Mouse (Mus musculus) lung, adult 18-20 months (tissue): ENCODE measurements around the gene Tjp2.
"Not testable (repeated sequence)": the region's sequence is repeated elsewhere in the genome, so short reads cannot be mapped to it uniquely, and the experiment has no call there.

Source experiments
- DNase-seq, 2 experiments: peaks; one replicate each; pipeline ENCODE4 v3.0.0; 2022; ENCODE audit warnings: mixed read lengths in 2 of 2

Gene Tjp2

GRCm38 (mm10) chr19:24224500-24225304 lies at the start of gene Tjp2:
Gene Tjp2, minus strand, starts transcription at chr19:24225030.
- peak; percentile 89 to 93 for DNase-seq

DNA sequence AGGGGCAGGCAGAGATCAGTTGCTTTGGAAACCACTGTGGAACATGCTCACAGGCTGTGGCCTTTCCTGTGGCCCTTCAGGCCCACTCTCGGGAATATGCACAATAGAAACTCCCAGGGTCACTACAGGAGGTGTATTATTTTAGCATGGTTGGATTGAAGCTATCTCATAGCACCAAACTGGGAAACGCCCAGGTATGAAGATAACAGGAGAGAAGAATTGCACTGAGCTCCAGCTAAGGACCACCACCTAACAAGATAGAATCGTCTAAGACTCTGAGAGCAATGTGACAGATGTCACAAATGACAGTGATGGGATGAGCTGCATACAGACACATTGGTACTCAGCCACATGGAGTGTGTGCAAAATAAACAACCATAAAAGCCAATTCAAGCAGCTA lies 49.5 kb upstream of the Tjp2 start:
- DNase-seq = no peak

GRCm38 (mm10) chr19:24271746-24272426 lies 47.1 kb upstream of the Tjp2 start:
- DNase-seq = peak; percentile 83 to 86

DNA sequence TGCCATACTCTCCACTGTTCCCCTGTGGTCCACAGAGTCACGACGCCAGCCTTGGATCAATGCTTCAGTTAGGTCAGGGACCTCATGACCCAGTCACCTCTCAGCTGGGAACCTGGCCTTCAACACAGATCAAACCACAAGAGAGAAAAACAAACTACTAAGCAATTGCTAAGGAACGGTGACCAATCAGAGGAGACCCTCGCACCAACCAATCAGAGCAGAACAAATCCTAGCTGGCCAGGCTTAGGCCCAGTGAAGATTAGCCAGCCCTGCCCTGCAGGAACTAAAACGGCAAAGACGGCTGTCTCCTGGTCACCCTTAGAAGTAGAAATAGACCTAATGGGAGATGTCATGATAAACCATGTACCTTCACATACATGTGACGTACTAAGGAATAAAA lies 46.5 kb upstream of the Tjp2 start:
- peak; percentile 45 to 66 for DNase-seq

DNA sequence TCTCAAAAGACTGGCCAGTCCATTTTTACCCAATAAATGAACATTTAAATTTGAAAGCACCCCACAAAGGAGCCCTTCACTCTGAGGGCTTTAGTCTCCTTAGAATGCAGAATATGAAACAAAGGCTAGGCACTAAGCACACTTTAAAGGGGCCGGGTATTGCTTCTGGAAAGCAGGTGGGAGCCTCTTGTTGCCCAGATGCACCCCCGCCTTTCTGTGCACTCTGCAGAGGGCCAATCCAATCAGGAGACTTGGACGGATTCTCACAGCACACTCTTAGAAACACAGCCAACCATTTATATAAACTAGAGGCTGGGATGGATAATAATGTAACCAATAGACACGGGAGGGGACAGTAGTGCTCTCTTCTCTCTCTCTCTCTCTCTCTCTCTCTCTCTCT lies 43.7 kb upstream of the Tjp2 start:
- DNase-seq = no peak

- no peak for DNase-seq
These were observed 41.4 kb upstream of the Tjp2 start for GRCm38 (mm10) chr19:24266046-24266830.

GRCm38 (mm10) chr19:24264991-24265390 lies 40.2 kb upstream of the Tjp2 start:
- peak; percentile 84 to 89 for DNase-seq

GRCm38 (mm10) chr19:24262736-24263135 lies 37.9 kb upstream of the Tjp2 start:
- no peak for DNase-seq

DNA sequence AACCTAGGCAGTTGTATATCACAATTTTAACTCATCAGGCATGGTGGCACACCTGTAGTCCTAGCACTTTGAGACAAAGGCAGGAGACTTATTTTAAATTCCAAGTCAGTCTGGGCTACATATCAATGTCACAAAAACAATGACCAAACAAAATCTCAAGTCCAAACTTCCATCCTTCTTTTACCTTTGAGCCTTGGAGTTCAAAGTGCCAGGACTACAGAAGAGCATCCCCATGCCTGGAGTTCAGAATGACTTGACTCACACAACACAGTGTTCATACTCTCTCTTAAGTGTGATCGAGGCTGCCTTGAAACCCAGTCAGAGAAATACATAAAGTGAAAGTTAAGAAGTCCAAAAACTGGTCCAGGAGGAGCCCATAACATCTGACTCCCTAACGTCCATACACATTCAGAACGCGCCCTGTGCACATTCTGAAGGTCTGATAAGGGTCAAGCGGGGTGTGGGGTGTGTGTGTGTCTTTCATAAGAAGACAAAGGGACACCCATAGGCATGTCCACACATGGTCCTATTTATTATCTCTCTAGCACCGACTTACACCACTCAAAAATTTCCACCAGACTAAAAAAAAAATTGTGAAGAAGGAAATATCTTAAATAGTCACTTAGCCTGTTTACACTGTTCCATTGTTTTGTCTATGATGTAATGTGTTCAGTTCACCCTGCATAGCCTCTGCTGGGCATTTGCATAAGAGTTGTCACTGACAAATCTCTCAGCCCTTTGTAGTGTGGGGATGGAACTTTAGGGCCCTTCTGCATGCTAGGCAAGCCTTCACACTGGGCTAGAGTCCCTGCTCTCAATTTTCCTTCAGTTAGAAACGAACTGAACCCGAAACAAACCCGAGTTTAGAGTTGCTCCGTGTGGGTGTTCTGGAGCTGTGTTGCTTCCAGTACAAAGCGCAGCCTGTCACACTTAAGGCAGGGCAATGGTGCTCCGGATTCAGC lies 34.8 kb upstream of the Tjp2 start:
- peak in 1 of 2 experiments; percentile 55 for DNase-seq

- peak; percentile 36 to 74 for DNase-seq
These were observed 33.5 kb upstream of the Tjp2 start for GRCm38 (mm10) chr19:24258368-24258767.

DNA sequence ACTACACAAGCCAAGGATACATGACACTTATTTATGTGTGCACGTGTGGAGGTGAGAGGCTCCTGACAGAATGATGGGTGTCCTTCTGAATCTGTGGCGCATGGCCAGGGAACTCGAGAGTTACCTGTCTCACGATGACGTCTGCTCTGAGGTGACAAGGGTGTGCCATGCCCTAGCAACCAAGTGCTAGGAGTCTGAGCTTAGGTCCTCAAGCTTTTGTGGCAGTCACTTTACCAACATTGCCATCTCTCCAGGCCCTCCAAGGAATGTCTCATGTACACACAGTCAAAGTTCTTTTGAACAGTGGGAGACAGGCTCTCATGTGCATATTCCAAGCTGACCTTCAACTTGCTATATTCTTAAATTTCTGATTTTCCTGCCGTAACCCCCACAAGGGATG lies 33.1 kb upstream of the Tjp2 start:
- DNase-seq = peak in 1 of 2 experiments; percentile 38

DNA sequence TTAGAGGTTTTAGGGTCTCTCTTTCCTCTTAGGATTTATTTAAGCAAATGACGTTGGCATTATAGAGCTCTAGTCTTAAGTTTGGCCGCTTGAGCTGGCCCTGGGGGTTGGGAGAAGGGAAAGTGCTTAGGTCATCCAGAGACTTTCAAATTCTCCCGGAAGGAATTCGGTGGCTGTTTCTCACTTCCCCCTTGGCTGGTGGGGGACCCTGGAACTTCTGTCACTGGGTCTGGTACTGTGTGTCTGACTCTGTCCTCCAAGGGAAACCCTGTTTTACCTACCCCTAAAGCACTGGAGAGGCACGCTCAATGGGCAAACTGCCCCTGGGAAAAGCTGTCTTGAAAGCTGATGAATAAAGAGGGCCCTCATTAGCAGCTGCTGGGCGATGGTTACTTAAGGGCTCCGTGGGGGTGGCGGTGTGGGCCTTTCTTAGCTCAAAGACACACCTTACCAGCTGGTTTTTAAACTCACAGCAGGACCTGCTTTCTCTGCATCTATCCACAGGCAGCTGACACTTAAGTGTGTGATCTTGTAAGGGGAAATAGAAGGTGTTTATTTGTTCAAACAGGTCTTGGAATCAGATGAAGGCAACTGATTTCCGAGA lies 28.9 kb upstream of the Tjp2 start:
- DNase-seq = peak in 1 of 2 experiments; percentile 32

DNA sequence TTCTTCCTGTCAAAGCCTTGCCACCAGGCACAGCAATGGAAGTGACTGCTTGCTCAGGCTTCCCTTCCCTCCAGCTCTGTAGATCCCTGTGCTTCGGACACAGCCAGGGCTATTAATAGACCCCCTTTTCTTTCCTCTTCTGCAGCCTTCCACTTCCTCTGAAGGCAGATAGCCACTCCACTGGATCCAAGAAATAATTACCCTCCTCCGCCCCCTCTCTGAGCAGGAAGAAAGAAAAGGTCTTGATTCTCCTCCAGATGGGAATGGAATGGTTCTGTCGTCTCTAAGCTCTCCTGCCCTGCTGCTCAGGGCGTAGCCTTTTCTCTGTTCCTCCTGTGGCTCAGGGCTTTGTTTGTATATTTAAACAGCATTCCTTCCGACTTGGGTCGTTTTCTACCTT lies 27.0 kb upstream of the Tjp2 start:
- peak in 1 of 2 experiments; percentile 41 for DNase-seq

- DNase-seq = no peak
These were observed 18.5 kb upstream of the Tjp2 start for GRCm38 (mm10) chr19:24243340-24243739.

DNA sequence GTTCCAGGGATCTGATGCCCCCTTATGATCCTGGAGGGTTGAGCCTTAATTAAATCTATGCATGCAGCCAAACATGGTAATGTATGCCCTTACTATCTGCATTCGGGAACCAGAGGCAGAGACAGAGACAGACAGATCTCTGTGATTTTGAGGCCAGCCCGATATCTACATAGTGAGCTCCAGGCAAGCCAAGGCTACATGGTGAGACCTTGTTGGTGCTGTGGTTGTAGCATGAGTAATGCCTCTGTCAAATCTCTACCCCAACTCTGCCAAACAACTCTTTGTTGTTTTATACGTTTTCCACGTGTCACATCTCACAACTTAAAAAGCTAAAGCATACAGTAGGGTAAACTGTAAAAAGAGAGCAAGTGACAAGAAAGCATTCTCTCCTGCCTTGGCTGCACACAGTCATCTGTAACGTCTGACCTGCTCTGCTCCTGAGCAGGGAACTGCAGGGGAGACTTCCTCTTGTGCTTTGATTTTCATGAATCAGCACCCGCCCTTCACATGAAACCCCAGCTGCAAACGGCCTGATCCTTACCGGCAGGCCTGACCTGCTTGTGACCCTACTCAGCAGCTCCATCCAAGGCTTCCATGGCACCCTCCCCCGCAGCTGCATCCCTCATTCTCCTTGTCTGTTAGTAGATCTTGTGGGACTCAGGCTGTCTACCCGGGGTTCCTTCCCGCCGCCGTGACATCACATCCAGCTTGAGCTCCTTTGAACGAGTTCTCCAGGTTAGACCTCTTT lies 17.1 kb upstream of the Tjp2 start:
- no peak for DNase-seq

GRCm38 (mm10) chr19:24241271-24241670 lies 16.4 kb upstream of the Tjp2 start:
- no peak for DNase-seq

GRCm38 (mm10) chr19:24238011-24238410 lies 13.2 kb upstream of the Tjp2 start:
- DNase-seq = no peak

GRCm38 (mm10) chr19:24232356-24232755 lies 7.5 kb upstream of the Tjp2 start:
- not testable (repeated sequence) for DNase-seq

GRCm38 (mm10) chr19:24225305-24225696 lies 471 bp upstream of the Tjp2 start:
- DNase-seq = peak; percentile 89 to 93

DNA sequence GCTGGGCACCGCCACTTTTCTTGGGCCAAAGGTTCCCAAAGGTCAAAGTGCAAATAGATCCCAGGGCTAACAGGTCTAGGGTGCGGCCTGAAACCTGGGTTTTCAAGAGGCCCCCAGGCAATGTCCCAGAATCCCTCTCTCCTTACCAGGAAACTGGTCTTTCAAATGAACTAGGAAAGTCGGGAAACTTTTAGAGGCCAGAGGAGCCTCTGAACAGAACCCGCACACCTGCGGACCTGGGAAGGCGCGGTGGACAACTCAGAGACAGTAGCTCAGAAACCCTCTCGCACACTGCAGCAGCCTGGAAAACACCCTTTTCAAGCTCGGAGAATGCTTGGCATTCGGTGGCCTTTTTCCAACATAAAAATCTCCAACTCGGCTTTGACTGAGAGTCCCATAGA lies 979 bp downstream of the Tjp2 start:
- DNase-seq = peak; percentile 46 to 57

DNA sequence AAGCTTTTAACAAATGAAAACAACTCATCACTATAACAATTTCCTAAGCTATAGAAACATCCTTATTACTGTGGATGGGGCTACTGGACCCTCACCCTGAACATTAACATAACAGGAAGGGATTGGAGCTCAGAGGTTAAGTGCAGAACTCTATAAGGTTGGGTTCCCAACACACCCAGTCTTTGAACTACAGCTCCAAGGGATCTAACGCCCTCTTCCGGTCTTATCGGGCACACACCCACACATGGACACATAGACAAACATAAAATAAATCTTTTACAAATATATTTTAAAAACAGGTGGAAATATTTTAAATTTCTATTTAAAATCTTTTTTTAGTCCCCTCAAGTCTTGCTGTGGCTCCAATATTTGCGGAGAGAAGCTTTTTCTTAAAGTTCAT lies 3.4 kb downstream of the Tjp2 start:
- no peak for DNase-seq
